Mouse (Mus musculus) bone marrow, adult 2 months (tissue): ENCODE results near the gene Sort1. TPM values are rescaled to one million over a fixed set of nuclear protein-coding genes. Genes with fewer than 3 reads are reported as not detected.

Experiments
- H3K27ac ChIP-seq: fragments of 200-500 bp; 2 replicates; pipeline ENCODE4 v1.5.1; 2012; ENCODE audit warnings: low read depth, mild to moderate bottlenecking, control low read depth, inconsistent platforms, low read length; ENCODE audit not compliant: control insufficient read depth, poor library complexity, insufficient read depth
- H3K4me1 ChIP-seq: fragments of 200-500 bp; 2 replicates; pipeline ENCODE4 v1.6.1; 2011; ENCODE audit warnings: low read length; ENCODE audit not compliant: control insufficient read depth, insufficient read depth
- H3K4me3 ChIP-seq: fragments of 200-500 bp; replicated peaks from 2 replicates; pipeline ENCODE3; 2011; ENCODE audit warnings: mild to moderate bottlenecking, low read depth, low read length, control low read depth; ENCODE audit not compliant: control insufficient read depth
- CTCF ChIP-seq: fragments of 200-500 bp; IDR thresholded peaks from 2 replicates; pipeline ENCODE4 v1.5.1; 2011; ENCODE audit warnings: low read length, control low read depth; ENCODE audit not compliant: control insufficient read depth, insufficient read depth
- POLR2A ChIP-seq: fragments of 200-500 bp; IDR thresholded peaks from 2 replicates; pipeline ENCODE4 v1.6.1; 2011; ENCODE audit warnings: low read depth, mild to moderate bottlenecking, control low read depth, low read length, borderline replicate concordance; ENCODE audit not compliant: control insufficient read depth
- WGBS: fragments of 180-500 bp; shearing (Covaris S2); methylation state at CpG from one replicate; pipeline ENCODE4 v1.1.7; 2018; 5-methylcytosine and 5-hydroxymethylcytosine counted together
- polyA plus RNA-seq: library from polyadenylated mRNA; stranded (reverse); fragments of >200 nt; gene quantifications from 2 replicates; pipeline ENCODE4 v1.2.4, GENCODE M21; 2011; ENCODE audit warnings: low replicate concordance; ENCODE audit not compliant: missing spikeins, insufficient read depth, insufficient read length

Sort1 gene
- polyA plus RNA-seq, 1 experiment, result 15.6 TPM

DNA sequence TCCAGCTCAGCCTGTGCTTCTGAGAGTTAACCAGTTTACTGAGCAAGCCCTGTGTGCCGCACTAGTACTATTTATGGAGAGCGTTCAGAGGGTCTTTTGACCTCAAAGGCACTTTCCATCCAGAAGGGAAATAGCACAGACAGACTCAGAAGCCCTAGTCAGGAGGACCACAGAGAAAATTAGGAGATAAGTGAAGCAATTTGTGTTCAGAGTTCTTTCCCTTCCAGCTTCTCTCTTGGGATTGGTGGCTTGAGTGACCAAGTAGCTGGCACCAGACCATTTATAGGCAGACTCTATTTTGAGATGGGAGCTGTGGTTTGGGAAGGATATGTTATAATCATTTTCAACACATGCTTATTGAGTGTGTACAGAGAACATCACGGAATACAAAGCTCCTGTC is 22.5 kb downstream of the Sort1 start:
- TF ChIP-seq POLR2A (no peak), CTCF (no peak)
- 49% methylated on average over 3 of the region's 3 CpGs for WGBS
- H3K27ac ChIP-seq, result peak overlapping the region; percentile 13; the same call in 1 of the 2 replicates
- peaks cover 2% of the 10 kb centered on the region; the same call in 1 of the 2 replicates for H3K4me1 ChIP-seq
- H3K4me3 ChIP-seq, result no peak overlapping the region

DNA sequence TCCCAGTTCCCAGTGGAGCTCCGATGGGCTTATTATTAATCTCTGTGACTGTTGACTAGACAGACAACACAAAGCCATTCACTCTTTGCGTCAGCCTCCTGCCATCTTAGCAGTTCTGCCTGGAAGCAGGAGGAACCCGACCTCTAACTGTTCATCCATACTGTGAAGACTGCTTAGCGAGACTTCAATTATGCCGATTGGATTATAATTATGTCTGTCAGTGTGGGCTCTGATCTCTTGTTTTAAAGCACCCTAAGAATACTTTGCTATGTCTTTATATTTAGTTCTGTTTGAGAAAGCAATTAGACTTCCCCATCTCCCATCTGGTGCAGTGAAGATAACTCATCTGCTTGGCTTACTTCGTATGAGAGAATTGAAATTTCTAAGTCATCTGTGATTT is 23.6 kb downstream of the Sort1 start:
- Histone ChIP-seq H3K4me3 (no peak overlapping the region), H3K27ac (no peak overlapping the region), H3K4me1 (peaks cover 2% of the 10 kb centered on the region; the same call in 1 of the 2 replicates)
- 83% methylated on average over 6 of the region's 6 CpGs for WGBS
- TF ChIP-seq POLR2A, result no peak
- TF ChIP-seq CTCF, result no peak

DNA sequence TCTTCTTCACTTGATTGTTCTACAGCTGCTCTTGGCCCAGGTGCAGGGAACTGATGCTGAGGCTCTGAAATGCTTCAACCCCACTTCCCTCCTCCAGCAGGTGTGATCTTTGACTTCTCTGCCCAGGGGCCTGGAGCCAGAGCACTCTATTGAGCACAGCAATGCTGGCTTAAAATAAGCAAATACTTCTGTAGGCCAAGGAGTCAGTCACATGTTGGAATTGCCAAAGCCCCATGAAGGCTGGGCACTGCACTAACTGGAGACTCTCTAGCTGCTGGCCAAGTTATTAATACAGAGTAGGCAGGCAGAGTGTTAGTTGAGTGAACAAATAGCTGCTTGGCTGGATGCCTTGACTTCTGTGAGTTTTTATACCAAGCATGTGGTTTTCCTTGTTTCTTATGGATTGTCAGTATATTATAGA is 27.0 kb downstream of the Sort1 start:
- H3K4me3 ChIP-seq, result no peak overlapping the region
- no peak overlapping the region for H3K27ac ChIP-seq
- peaks cover 2% of the 10 kb centered on the region; the same call in 1 of the 2 replicates for H3K4me1 ChIP-seq
- TF ChIP-seq CTCF, result no peak
- TF ChIP-seq POLR2A, result no peak

DNA sequence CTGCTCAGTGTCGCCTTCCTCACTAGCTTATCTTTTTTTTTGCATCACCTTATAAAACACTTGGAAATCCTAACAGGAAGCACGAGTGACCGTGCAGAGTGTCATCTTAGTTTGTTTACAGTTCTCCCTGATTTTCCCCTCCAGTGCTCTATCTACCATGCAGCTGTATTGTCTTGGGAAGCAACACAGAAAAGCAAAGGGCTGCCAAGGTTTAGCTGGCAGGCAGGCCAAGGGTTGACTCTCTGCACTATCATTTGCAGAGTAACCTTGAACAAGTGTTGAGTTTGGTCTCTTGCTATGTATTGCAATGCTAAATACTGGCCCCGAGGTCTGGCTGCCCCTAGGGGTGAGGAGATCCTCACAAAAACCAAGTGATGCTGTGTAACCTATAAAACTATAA is 27.8 kb downstream of the Sort1 start:
- Histone ChIP-seq H3K27ac (no peak overlapping the region), H3K4me1 (no peaks in the 10 kb centered on the region; the same call in 1 of the 2 replicates), H3K4me3 (no peak overlapping the region)
- TF ChIP-seq CTCF (no peak), POLR2A (no peak)
- 75% methylated on average over 4 of the region's 4 CpGs for WGBS

DNA sequence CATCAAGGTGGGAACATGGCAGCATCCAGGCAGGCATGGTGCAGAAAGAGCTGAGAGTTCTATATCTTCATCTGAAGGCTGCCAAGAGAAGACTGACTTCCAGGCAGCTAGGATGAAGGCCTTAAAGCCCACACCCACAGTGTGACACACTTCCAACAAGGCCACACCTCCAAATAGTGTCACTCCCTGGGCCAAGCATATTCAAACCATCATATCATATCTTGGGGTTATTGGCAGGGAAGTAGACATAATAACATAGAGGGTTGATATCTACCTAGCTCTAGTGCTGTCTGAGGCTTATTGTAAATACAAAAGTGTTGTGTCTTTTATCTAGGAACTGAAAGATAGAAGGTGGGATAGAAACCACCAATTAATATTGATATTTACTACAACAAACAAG is 28.5 kb downstream of the Sort1 start:
- no peak for TF ChIP-seq POLR2A
- TF ChIP-seq CTCF, result no peak
- Histone ChIP-seq H3K27ac (no peak overlapping the region), H3K4me1 (no peaks in the 10 kb centered on the region; the same call in 1 of the 2 replicates), H3K4me3 (no peak overlapping the region)

DNA sequence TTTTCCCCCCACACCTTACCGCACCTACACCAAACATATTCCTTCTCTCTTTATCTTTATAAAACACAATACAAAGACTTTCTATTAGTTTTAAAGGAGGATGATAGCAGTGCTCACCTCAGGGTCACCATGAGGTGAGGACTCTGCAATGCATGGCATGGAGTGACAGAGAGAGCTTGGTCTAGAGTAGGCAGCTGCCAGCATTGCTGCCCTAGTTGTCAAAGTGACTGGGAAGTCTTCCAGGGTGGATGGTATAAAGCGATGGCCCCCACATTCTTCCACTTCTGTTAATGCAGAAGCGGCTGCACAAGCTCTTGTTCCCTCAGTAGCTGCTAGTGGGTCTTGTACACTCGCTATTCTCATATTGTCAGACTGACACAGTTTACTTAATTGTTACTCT is 29.3 kb downstream of the Sort1 start:
- Histone ChIP-seq H3K4me1 (no peaks in the 10 kb centered on the region), H3K27ac (no peak overlapping the region), H3K4me3 (no peak overlapping the region)
- WGBS, result 84% methylated on average over 4 of the region's 4 CpGs
- no peak for TF ChIP-seq CTCF
- TF ChIP-seq POLR2A, result no peak

DNA sequence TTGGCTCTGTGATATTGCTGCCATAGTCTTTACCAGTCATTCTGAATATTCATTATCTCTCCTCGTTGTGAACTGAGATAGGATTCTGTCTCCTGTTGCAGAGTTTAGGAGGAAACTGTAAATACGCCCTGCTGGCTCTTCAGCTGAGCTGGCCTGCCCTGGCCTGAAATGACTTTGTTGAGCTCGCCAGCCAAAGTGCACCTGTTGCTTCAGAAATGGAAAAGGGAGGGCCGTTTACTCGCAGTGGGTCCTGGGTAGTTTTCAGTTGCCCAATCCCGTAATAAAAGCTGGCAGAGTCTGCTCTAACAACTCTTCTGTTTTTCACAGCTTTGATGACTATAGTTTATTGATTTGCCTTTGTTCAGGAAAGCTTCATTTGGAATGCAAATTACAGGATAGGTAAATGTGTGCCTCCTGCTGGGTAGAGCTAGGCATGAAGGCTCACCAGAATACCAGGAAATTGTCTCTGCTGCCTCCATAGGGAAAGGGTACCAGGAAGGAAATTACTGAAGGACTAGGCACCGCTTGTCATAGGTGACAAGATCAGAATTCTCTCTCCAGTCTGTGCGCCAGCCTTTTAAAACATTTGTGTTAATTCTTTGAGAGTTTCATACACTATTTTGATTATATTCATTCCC is 30.3 kb downstream of the Sort1 start:
- Histone ChIP-seq H3K27ac (no peak overlapping the region), H3K4me3 (no peak overlapping the region), H3K4me1 (no peaks in the 10 kb centered on the region)
- 57% methylated on average over 8 of the region's 8 CpGs for WGBS
- no peak for TF ChIP-seq POLR2A
- TF ChIP-seq CTCF, result no peak

DNA sequence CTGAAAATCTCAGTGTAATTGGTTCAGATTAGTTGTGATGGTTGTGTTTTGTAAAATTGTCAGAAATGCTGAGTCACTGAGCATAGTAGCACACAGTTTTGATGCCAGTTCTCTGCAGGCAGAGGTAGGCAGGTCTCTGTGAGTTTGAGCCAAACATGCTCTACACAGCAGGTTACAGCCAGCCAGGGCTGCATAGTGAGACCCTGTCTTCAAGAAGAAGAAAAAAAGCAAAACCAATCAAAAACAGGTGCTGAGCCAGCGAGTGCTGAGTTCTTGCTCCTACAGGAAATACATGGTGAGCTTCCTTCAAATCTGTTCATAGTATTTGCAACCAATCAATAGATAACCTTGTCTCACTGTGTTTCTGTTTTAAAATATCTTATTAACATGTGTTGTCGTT is 34.6 kb downstream of the Sort1 start:
- TF ChIP-seq CTCF, result no peak
- no peak for TF ChIP-seq POLR2A
- no peak overlapping the region for H3K4me3 ChIP-seq
- H3K4me1 ChIP-seq, result no peaks in the 10 kb centered on the region; the same call in 1 of the 2 replicates
- no peak overlapping the region for H3K27ac ChIP-seq
- 64% methylated on average over 2 of the region's 2 CpGs for WGBS

DNA sequence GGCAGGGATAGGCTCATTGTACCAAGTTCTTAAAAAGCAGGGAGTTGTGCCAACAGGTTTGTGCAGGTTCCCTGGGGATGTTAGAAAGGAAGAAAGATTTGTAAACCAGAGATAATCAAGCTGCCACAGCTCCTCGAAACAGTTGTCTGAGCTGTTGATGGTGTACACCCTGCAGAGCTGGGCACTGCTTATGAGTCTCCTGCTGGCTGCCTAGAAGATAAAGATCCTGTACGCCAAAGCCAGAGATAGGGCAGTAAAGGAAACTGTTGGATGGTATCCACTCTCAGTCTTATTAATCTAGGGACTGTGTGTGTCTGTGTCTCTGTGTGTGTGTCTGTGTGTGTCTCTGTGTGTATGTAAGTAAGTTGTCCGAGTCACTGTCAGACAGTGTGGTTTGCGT is 37.8 kb downstream of the Sort1 start:
- H3K27ac ChIP-seq, result no peak overlapping the region
- H3K4me1 ChIP-seq, result no peaks in the 10 kb centered on the region; the same call in 1 of the 2 replicates
- no peak overlapping the region for H3K4me3 ChIP-seq
- TF ChIP-seq CTCF (no peak), POLR2A (no peak)
- 68% methylated on average over 4 of the region's 4 CpGs for WGBS

DNA sequence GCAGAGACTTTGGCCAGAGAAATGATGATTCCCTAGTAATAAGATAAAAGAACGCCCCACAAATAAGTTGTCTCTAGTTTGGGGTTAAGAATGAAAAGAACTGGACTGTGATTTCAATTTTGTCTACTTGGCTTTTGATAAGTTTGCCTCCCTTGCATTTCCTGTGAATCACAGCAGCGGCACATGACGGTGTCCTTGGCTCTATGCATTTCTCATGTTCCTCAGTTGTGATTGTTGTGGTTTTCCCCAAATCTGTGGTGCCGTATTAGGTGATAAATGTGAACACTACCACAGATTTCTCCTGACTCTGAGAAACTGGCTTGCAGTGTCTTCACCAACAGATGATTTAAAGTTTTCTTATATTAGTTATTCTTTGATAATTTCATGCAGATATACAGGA is 38.3 kb downstream of the Sort1 start:
- no peak for TF ChIP-seq CTCF
- no peak for TF ChIP-seq POLR2A
- WGBS, result 58% methylated on average over 4 of the region's 4 CpGs
- no peak overlapping the region for H3K27ac ChIP-seq
- no peak overlapping the region for H3K4me3 ChIP-seq
- no peaks in the 10 kb centered on the region; the same call in 1 of the 2 replicates for H3K4me1 ChIP-seq
